Mouse (Mus musculus): ENCODE data around the gene Elf2. TPM values are rescaled to one million over a fixed set of nuclear protein-coding genes. Genes with fewer than 3 reads are reported as not detected.

Gene Elf2
- polyA plus RNA-seq (2015; fragmentation: Nextera tagmentation; extraction: Ambion mirVana) = 30.0 and 42.4 TPM in 2 replicates

GRCm38 (mm10) chr3:51340552-51341267, at the start of gene Elf2:
Elf2 (minus strand) TSS chr3:51340663.
- H3K27ac ChIP-seq (replicated peaks) = peak within 1 kb of the TSS; percentile 97
- H3K36me3 ChIP-seq = no peaks in the 10 kb centered on the region
- ATAC-seq (ENCODE audit: low FRiP score) = peak; percentile 84
- WGBS = under 1% methylated on average over 62 of the region's 87 CpGs
- no peaks in the 10 kb centered on the region for H3K27me3 ChIP-seq (replicated peaks)
- H3K9me3 ChIP-seq (replicated peaks) = no peaks in the 10 kb centered on the region
- peaks cover 22% of the 10 kb centered on the region for H3K4me1 ChIP-seq
- H3K4me2 ChIP-seq = peak within 1 kb of the TSS; percentile 82
- peak within 1 kb of the TSS; percentile 91 for H3K4me3 ChIP-seq (replicated peaks)
- H3K9ac ChIP-seq (replicated peaks) = peak within 1 kb of the TSS; percentile 82

- Histone ChIP-seq H3K4me1 (peaks cover 6% of the 10 kb centered on the region), H3K4me3 (replicated peaks) (peak overlapping the region; percentile 4; the same call in 1 of the 2 replicates), H3K27ac (replicated peaks) (no peak overlapping the region), H3K9ac (replicated peaks) (no peak overlapping the region), H3K27me3 (replicated peaks) (no peaks in the 10 kb centered on the region; the same call in 1 of the 2 replicates), H3K36me3 (no peaks in the 10 kb centered on the region), H3K9me3 (replicated peaks) (no peaks in the 10 kb centered on the region), H3K4me2 (peak overlapping the region; percentile 48)
- WGBS = 6% methylated on average over 13 of the region's 13 CpGs
- no peak for ATAC-seq (ENCODE audit: low FRiP score)
These were observed 48.4 kb upstream of the Elf2 start for GRCm38 (mm10) chr3:51388904-51389303.

- no peak overlapping the region for H3K9ac ChIP-seq (replicated peaks)
- H3K27me3 ChIP-seq (replicated peaks) = no peaks in the 10 kb centered on the region; the same call in 1 of the 2 replicates
- H3K4me3 ChIP-seq (replicated peaks) = no peak overlapping the region
- H3K27ac ChIP-seq (replicated peaks) = no peak overlapping the region
- 67% methylated on average over 8 of the region's 8 CpGs for WGBS
- H3K4me1 ChIP-seq = peaks cover 6% of the 10 kb centered on the region
- H3K36me3 ChIP-seq = no peaks in the 10 kb centered on the region
- H3K4me2 ChIP-seq = no peak overlapping the region
- no peak for ATAC-seq (ENCODE audit: low FRiP score)
- no peaks in the 10 kb centered on the region for H3K9me3 ChIP-seq (replicated peaks)
These were observed 47.5 kb upstream of the Elf2 start for GRCm38 (mm10) chr3:51387868-51388381.

GRCm38 (mm10) chr3:51387134-51387451, 46.6 kb upstream of the Elf2 start:
- Histone ChIP-seq H3K9ac (replicated peaks) (no peak overlapping the region), H3K27ac (replicated peaks) (no peak overlapping the region), H3K9me3 (replicated peaks) (no peaks in the 10 kb centered on the region), H3K4me3 (replicated peaks) (no peak overlapping the region), H3K4me2 (no peak overlapping the region), H3K4me1 (peaks cover 6% of the 10 kb centered on the region), H3K27me3 (replicated peaks) (no peaks in the 10 kb centered on the region; the same call in 1 of the 2 replicates), H3K36me3 (no peaks in the 10 kb centered on the region)
- ATAC-seq (ENCODE audit: low FRiP score) = no peak
- 83% methylated on average over 3 of the region's 3 CpGs for WGBS

- Histone ChIP-seq H3K27me3 (replicated peaks) (no peaks in the 10 kb centered on the region; the same call in 1 of the 2 replicates), H3K27ac (replicated peaks) (no peak overlapping the region), H3K36me3 (no peaks in the 10 kb centered on the region), H3K9me3 (replicated peaks) (no peaks in the 10 kb centered on the region), H3K4me2 (no peak overlapping the region), H3K4me3 (replicated peaks) (no peak overlapping the region), H3K4me1 (peaks cover 6% of the 10 kb centered on the region), H3K9ac (replicated peaks) (no peak overlapping the region)
- WGBS = 46% methylated on average over 12 of the region's 12 CpGs
- no peak for ATAC-seq (ENCODE audit: low FRiP score)
These were observed 46.1 kb upstream of the Elf2 start for GRCm38 (mm10) chr3:51386441-51387133.

- WGBS = 64% methylated on average over 12 of the region's 12 CpGs
- Histone ChIP-seq H3K36me3 (no peaks in the 10 kb centered on the region), H3K27me3 (replicated peaks) (no peaks in the 10 kb centered on the region; the same call in 1 of the 2 replicates), H3K27ac (replicated peaks) (no peak overlapping the region), H3K4me1 (no peaks in the 10 kb centered on the region), H3K9ac (replicated peaks) (no peak overlapping the region), H3K9me3 (replicated peaks) (no peaks in the 10 kb centered on the region), H3K4me3 (replicated peaks) (no peak overlapping the region), H3K4me2 (no peak overlapping the region)
- no peak for ATAC-seq (ENCODE audit: low FRiP score)
These were observed 42.9 kb upstream of the Elf2 start for GRCm38 (mm10) chr3:51383409-51383808.

GRCm38 (mm10) chr3:51380660-51381014, 40.2 kb upstream of the Elf2 start:
- H3K27me3 ChIP-seq (replicated peaks) = no peaks in the 10 kb centered on the region
- H3K27ac ChIP-seq (replicated peaks) = no peak overlapping the region
- no peaks in the 10 kb centered on the region for H3K9me3 ChIP-seq (replicated peaks)
- H3K4me3 ChIP-seq (replicated peaks) = no peak overlapping the region
- ATAC-seq (ENCODE audit: low FRiP score) = no peak
- no peak overlapping the region for H3K9ac ChIP-seq (replicated peaks)
- H3K36me3 ChIP-seq = no peaks in the 10 kb centered on the region
- H3K4me2 ChIP-seq = no peak overlapping the region
- H3K4me1 ChIP-seq = no peaks in the 10 kb centered on the region
- 81% methylated on average over 2 of the region's 5 CpGs for WGBS

- H3K27ac ChIP-seq (replicated peaks) = no peak overlapping the region
- H3K27me3 ChIP-seq (replicated peaks) = no peaks in the 10 kb centered on the region
- no peak overlapping the region for H3K4me2 ChIP-seq
- ATAC-seq (ENCODE audit: low FRiP score) = no peak
- no peaks in the 10 kb centered on the region for H3K9me3 ChIP-seq (replicated peaks)
- 70% methylated on average over 5 of the region's 5 CpGs for WGBS
- no peaks in the 10 kb centered on the region for H3K4me1 ChIP-seq
- H3K9ac ChIP-seq (replicated peaks) = no peak overlapping the region
- H3K36me3 ChIP-seq = no peaks in the 10 kb centered on the region
- no peak overlapping the region for H3K4me3 ChIP-seq (replicated peaks)
These were observed 39.6 kb upstream of the Elf2 start for GRCm38 (mm10) chr3:51379786-51380659.

GRCm38 (mm10) chr3:51378665-51378946, 38.1 kb upstream of the Elf2 start:
- H3K4me1 ChIP-seq = no peaks in the 10 kb centered on the region

GRCm38 (mm10) chr3:51377878-51378664, 37.6 kb upstream of the Elf2 start:
- Histone ChIP-seq H3K27ac (replicated peaks) (no peak overlapping the region), H3K9ac (replicated peaks) (0 out of 2 replicates have a peak overlapping the region, but pooled peaks have one; percentile 1), H3K4me1 (no peaks in the 10 kb centered on the region), H3K36me3 (no peaks in the 10 kb centered on the region), H3K9me3 (replicated peaks) (no peaks in the 10 kb centered on the region), H3K4me2 (peak overlapping the region; percentile 49), H3K27me3 (replicated peaks) (no peaks in the 10 kb centered on the region), H3K4me3 (replicated peaks) (peak overlapping the region; percentile 9)
- 49% methylated on average over 31 of the region's 31 CpGs for WGBS
- ATAC-seq (ENCODE audit: low FRiP score) = 0 out of 2 replicates have a peak, but pooled peaks have one; percentile 35

More at GRCm38 (mm10) chr3:51378665-51378946, 38.1 kb upstream of the Elf2 start:
- Histone ChIP-seq H3K27me3 (replicated peaks) (no peaks in the 10 kb centered on the region), H3K4me2 (peak overlapping the region; percentile 49), H3K9ac (replicated peaks) (no peak overlapping the region), H3K27ac (replicated peaks) (no peak overlapping the region), H3K9me3 (replicated peaks) (no peaks in the 10 kb centered on the region), H3K36me3 (no peaks in the 10 kb centered on the region), H3K4me3 (replicated peaks) (0 out of 2 replicates have a peak overlapping the region, but pooled peaks have one; percentile 9)
- WGBS = 88% methylated on average over 3 of the region's 3 CpGs
- no peak for ATAC-seq (ENCODE audit: low FRiP score)
